Mouse (Mus musculus) hindbrain, embryonic 14.5 days (tissue): ENCODE measurements around the gene Spag4. TPM values are rescaled to one million over a fixed set of nuclear protein-coding genes. Genes with fewer than 3 reads are reported as not detected.

Experiments
- polyA plus RNA-seq: library from polyadenylated mRNA; unstranded; fragments of >200 nt; fragmentation: Nextera tagmentation; extraction: Ambion mirVana; gene quantifications from 2 replicates; pipeline ENCODE4 v1.2.1, GENCODE M21; 2014

The Spag4 gene
- polyA plus RNA-seq, 1 experiment from 2014 or later, result 6.3 TPM

Other genes with a start within 250 kb of the Spag4 start
- gene BC029722, start 245.7 kb upstream of the Spag4 start, polyA plus RNA-seq, result 27.6 and 28.1 TPM in 2 replicates
- gene Eif6, start 238.2 kb upstream of the Spag4 start, polyA plus RNA-seq, result 132 and 134 TPM in 2 replicates
- 0.31 TPM in 2 replicates for gene Fam83c, start 230.3 kb upstream of the Spag4 start, polyA plus RNA-seq
- gene Uqcc1, start 134.9 kb upstream of the Spag4 start, polyA plus RNA-seq, result 72.7 TPM in 2 replicates
- gene Gm15557, start 124.4 kb upstream of the Spag4 start, polyA plus RNA-seq, result not detected in 2 replicates
- gene Gdf5, start 119.8 kb upstream of the Spag4 start, polyA plus RNA-seq, result 2.3 and 3.1 TPM in 2 replicates
- 11.9 and 14.2 TPM in 2 replicates for gene Cep250, start 108.7 kb upstream of the Spag4 start, polyA plus RNA-seq
- 2.6 and 2.8 TPM in 2 replicates for gene 6430550D23Rik, start 57.2 kb upstream of the Spag4 start, polyA plus RNA-seq
- 459 and 462 TPM in 2 replicates for gene Ergic3, start 57.1 kb upstream of the Spag4 start, polyA plus RNA-seq
- not detected in 2 replicates for gene Fer1l4, start 12.2 kb upstream of the Spag4 start, polyA plus RNA-seq
- gene Cpne1, start 46.8 kb downstream of the Spag4 start, polyA plus RNA-seq, result 22.4 and 24.7 TPM in 2 replicates
- 24.4 and 27.0 TPM in 2 replicates for gene Rbm12, start 46.8 kb downstream of the Spag4 start, polyA plus RNA-seq
- 12.3 and 14.2 TPM in 2 replicates for gene Gm28036, start 61.9 kb downstream of the Spag4 start, polyA plus RNA-seq
- gene Romo1, start 78.9 kb downstream of the Spag4 start, polyA plus RNA-seq, result 446 and 540 TPM in 2 replicates
- gene Nfs1, start 79.0 kb downstream of the Spag4 start, polyA plus RNA-seq, result 29.3 and 31.3 TPM in 2 replicates
- gene Rbm39, start 115.1 kb downstream of the Spag4 start, polyA plus RNA-seq, result 396 and 461 TPM in 2 replicates
- 107 and 117 TPM in 2 replicates for gene Phf20, start 131.3 kb downstream of the Spag4 start, polyA plus RNA-seq
- 5.8 and 8.0 TPM in 2 replicates for gene Cnbd2, start 247.1 kb downstream of the Spag4 start, polyA plus RNA-seq
- gene Scand1, start 247.5 kb downstream of the Spag4 start, polyA plus RNA-seq, result 93.0 and 104 TPM in 2 replicates